Mouse (Mus musculus) left cerebral cortex, postnatal 25 days (tissue): ENCODE results near the gene Borcs6. TPM values are rescaled to one million over a fixed set of nuclear protein-coding genes. Genes with fewer than 3 reads are reported as not detected.
A peak's percentile ranks its signal among the peaks of the same experiment; 100 is the strongest.
"Not testable (repeated sequence)": the region's sequence is repeated elsewhere in the genome, so short reads cannot be mapped to it uniquely, and the experiment has no call there.

ENCODE experiments used
- DNase-seq, 2 experiments: peaks; one replicate each; pipeline ENCODE4 v3.0.0; 2022; ENCODE audit warnings: low spot score in 2 of 2, mixed read lengths in 1 of 2
- intact Hi-C: fragments of 180-260 bp; cut with DNase I; formaldehyde crosslinking; loops from one replicate; pipeline ENCODE4 v1.15.1; 2025
- total RNA-seq, 2 experiments: library from RNA; stranded (reverse); gene quantifications; 2 replicates each; pipeline ENCODE4 v1.2.3; 2021

Gene Borcs6
- 10 to 100 TPM; 29.1 to 29.5 TPM for total RNA-seq

DNA sequence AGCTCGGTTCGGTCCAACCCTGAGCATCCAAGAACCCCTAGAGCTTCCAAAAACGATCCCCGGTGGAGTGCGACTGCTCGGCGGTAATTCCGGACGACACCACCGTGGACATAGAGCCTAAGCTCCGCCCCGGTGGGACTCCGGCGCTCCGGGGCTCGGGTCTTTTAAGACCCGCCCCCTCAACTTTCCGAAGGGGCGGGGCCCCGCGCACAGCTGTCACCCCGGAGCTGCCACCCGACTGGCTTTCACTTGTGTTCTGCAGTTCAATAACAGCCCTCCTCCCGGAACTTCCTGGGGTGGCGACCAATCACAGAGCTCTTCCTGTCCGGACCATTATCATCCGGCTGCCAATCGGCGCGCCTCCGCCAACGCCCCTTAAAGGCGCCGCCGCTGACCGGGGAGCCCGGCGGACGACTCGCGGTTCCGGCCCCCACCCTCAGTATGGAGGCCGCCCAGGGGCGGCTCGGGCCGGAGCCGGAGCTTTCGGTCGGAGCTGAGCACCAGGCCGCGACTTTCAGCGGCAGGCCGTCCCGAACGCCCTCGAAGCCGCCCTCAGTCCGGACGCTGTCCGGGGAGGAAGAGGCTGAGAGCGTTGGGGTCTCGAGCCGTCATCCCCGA, at the start of gene Borcs6:
Gene Borcs6 (plus strand): TSS at position 361 of the 618 bp plus-strand sequence.
- intact Hi-C loops = no loop called here
- peak; percentile 96 to 99 for DNase-seq

GRCm38 (mm10) chr11:69010400-69011323, 48.9 kb upstream of the Borcs6 start:
- DNase-seq = no peak
- intact Hi-C loops = no loop called here

DNA sequence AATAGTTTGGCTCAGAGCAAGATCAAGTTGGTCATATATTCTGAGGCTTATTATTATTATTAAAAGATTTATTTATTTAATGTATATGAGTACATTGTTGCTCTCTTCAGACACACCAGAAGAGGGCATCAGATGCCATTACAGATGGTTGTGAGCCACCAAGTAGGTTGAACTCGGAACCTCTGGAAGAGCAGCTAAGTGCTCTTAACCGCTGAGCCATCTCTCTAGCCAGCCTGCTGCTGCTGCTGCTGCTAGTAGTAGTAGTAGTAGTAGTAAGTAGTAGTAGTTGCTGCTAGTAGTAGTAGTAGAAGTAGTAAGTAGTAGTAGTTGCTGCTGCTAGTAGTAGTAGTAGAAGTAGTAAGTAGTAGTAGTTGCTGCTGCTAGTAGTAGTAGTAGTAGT, 48.1 kb upstream of the Borcs6 start:
- intact Hi-C loops, DNase-seq: not testable (repeated sequence)

DNA sequence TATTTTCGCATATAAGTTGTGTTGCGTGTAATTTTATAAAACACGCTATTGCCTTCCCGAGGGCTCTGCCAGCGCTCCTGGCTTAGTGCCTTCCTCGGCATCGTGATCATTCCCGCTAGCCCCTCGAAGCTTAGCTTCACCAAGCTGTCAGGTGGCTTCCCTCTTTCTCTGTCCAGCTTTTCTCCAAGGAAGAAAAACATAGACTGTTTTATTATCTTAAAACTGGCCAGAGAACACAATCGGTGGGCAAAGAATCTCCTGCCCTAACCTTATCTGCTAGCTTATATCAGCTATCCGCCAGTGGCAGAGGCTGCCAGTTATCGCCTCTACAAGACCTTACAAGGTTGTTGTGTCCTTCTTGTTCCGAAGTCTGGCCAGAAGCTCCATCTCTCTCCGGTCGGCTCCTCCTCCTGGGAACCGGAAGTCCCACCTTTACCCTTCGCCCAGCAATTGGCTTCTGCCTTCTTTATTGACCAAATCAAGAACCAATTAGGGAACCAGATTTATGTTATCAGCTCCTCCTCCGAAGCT, 47.4 kb upstream of the Borcs6 start:
- intact Hi-C loops = no loop called here
- peak; percentile 85 to 95 for DNase-seq

- intact Hi-C loops = loop anchor here (1.0 kb wide), 1 partner anchor 20 kb away; no protein-coding TSS in a partner anchor
- peak; percentile 90 to 94 for DNase-seq
Measured at GRCm38 (mm10) chr11:69015644-69016441, 43.7 kb upstream of the Borcs6 start, which contains the start of gene Ctc1. TSS of gene Ctc1 (plus strand) at chr11:69015911.

DNA sequence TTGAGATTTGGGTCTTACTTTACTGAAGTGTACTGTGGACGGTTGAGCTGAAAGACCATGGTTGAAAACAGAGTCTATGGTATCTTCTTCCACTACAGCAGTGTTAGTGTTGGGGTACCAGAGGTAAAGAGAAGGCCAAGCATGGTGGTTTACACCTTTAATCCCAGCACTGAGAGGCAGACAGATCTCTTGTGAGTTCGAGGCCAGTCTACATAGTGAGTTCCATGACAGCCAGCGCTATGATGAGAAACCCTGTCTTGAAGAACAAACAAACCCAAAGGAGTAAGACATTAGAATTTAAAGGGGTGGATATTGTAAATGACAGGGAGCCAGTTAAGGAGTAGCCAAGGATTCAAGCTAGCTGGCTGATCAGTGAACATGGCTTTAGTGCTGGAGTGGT, 42.8 kb upstream of the Borcs6 start:
- DNase-seq = no peak
- intact Hi-C loops = loop anchor here (1.0 kb wide), 1 partner anchor 20 kb away; no protein-coding TSS in a partner anchor

- intact Hi-C loops = no loop called here
- DNase-seq = no peak
Measured at GRCm38 (mm10) chr11:69020691-69021090, 38.8 kb upstream of the Borcs6 start.

GRCm38 (mm10) chr11:69026562-69026961, 33.0 kb upstream of the Borcs6 start:
- intact Hi-C loops = no loop called here
- DNase-seq = no peak

GRCm38 (mm10) chr11:69028805-69029204, 30.7 kb upstream of the Borcs6 start:
- no peak for DNase-seq
- intact Hi-C loops = no loop called here

- intact Hi-C loops = no loop called here
- DNase-seq = no peak
Measured at GRCm38 (mm10) chr11:69033552-69033951, 26.0 kb upstream of the Borcs6 start.

- intact Hi-C loops = no loop called here
- DNase-seq = no peak
Measured at GRCm38 (mm10) chr11:69034585-69034984, 24.9 kb upstream of the Borcs6 start.

GRCm38 (mm10) chr11:69035411-69035810, 24.1 kb upstream of the Borcs6 start:
- DNase-seq = no peak
- intact Hi-C loops = no loop called here

DNA sequence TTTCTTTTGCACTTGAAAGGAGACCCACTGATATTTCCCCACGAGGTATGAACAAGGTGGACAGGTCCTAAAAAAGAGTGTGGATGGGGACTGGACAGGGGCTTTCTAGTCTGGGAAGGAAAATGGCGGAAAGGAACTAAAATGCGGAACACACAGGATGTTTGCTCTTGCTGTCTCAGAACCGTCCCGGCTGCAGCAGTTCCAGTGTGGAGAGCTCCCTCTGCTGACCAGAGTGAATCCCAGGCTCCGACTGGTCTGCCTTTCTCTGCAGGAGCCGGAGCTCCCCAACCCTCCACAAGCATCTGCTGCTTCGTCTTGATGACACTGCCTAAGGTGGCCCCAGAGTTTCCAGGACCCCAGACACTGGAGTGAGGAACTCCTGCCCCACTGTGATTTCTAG, 23.7 kb upstream of the Borcs6 start:
- DNase-seq = peak; percentile 91 to 97
- intact Hi-C loops = loop anchor here (1.0 to 2.0 kb wide), 2 partner anchors 20 to 133 kb away; no protein-coding TSS in a partner anchor

DNA sequence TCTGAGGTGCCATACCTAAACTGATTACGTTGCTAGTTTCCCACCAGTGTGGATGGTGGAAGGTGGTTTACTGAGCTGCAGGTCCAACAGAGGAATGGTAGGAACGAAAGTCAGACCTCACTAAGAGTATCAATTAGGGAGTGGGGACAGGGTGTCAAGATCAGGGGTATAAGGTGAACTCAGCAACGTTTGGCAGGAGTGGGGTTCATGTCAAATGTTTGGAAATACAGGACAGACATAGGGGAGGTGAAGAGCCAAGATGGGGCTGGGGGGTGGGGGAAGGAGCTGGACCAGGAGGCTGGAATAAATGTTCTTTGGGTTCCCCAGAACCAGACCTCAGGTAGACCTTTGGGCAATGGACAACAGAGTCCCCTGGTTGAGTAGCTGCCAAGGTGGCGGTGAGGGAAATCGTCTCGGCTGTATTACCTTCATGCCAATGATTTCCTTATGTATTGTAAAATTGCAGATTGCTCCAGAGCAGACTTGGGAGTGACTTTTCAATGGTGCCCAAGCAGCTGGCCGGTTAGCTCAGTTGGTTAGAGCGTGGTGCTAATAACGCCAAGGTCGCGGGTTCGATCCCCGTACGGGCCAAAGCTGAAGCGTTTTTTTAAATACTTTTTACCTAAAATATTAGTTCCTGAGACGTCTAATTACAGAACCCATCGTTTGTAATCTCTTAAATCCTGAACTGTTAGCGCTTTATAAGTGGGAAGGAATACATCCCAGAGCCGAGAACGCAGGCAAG, 22.9 kb upstream of the Borcs6 start:
- DNase-seq = peak; percentile 89 to 95
- intact Hi-C loops = loop anchor here (1.0 to 2.0 kb wide), 3 partner anchors 20 to 134 kb away; no protein-coding TSS in a partner anchor

- intact Hi-C loops = loop anchor here (1.0 to 2.0 kb wide), 2 partner anchors 87 to 135 kb away; no protein-coding TSS in a partner anchor
- peak; percentile 90 to 95 for DNase-seq
Measured at GRCm38 (mm10) chr11:69037231-69038061, 22.1 kb upstream of the Borcs6 start.

DNA sequence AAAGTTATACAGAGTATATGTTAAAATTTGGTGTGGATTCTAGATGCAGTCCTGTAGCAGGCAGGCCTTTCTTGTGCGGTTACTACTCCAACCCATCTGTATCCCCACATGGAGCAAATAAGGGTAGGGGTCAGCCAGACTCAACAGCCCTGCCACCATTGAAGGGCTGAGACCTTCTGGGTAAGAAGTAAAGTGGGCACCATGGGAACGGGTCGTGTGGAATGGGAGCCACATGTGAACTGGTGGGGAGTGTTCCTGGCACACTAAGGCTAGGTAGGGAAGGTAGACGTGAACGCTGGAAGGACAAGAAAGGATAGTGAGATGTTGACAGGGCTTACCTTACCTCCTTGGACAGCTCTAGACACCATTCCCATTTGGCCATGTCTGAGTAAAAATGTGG, 21.3 kb upstream of the Borcs6 start:
- intact Hi-C loops = no loop called here

DNA sequence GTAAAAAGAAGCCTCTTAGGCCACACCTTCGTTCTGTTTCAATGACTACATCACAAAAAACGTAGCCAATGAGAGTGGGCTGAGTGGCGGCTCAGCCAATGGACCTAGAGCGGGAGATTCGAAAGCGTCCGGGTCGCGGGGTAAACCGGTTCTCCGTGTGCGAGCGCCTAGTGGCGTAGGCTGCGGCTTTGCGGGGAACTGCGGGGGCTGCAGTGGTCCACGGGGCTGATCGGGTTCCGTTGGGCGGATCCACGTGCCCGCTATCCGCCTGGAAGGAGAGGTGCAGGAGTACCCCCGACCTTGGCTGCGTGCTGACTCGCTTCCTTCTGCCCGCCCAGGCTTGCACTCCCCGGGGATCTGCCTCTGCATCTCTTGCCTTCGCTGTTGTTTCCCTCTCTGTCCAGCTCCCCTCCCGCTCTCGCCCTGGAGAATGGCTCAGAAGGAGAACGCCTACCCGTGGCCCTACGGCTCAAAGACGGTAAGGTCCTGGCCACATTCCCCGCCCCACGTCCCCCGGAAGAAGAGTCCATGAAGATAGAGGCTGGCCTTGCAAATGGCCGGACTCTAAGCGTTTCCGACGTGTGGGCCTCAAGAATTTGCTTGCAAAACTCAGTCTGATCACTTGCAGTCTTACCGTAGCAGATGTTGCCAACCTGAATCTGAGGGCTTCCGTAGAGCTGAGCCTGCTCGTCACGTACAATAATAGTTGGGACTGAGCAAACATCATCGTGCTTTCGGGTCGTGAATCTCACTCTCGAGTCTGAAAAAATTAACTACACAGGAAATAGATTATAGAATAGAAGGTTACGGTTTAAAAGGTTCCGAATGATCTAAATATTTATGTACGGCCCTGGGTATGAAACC, 13.8 kb upstream of the Borcs6 start, which contains the start of gene Aurkb:
Gene Aurkb (plus strand): TSS at position 117 of the 864 bp plus-strand sequence.
- intact Hi-C loops = no loop called here
- DNase-seq = peak; percentile 66 to 78

More for the DNA sequence above, 21.3 kb upstream of the Borcs6 start:
- DNase-seq = no peak
